Mouse (Mus musculus): ENCODE data around the gene Kctd13.

DNA sequence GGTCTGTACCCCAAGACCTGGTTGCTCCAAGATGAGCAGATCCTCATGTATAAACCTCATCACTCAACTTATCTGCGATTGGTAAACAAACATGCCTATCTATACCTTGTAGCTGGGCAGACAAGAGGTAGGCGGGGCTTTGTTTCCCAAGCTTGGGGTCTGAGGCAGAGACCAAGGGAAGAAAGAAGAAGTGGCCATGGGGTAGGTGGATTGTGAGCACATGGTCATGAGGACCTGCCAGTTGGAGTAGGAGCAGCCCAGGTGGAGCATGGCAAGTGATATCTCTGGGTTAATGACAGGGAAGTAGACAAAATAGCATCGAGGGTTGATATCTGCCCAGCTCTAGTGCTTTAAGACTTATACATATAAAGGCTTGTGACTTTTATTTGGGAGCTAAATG lies 13.8 kb upstream of the Kctd13 start:
- no peak for TF ChIP-seq CTCF (IDR thresholded peaks at IDR 0.05; ENCODE audit: insufficient read depth, low read depth, low read length)
- no peak for TF ChIP-seq POLR2A (IDR thresholded peaks at IDR 0.05; ENCODE audit: insufficient read depth, low read depth, low read length)
